Mouse (Mus musculus) liver, embryonic 11.5 days (tissue): ENCODE measurements around the gene Ptprb. TPM values are rescaled to one million over a fixed set of nuclear protein-coding genes. Genes with fewer than 3 reads are reported as not detected.

Experiments
- ATAC-seq: fragments of 200-750 bp; cut with Nextera tagmentation; replicated peaks from 2 replicates; pipeline ENCODE4 v1.8.0; 2017; ENCODE audit warnings: moderate number of reproducible peaks, mild to moderate bottlenecking, moderate TSS enrichment, moderate library complexity; ENCODE audit not compliant: low FRiP score
- DNase-seq: peaks from one replicate; pipeline ENCODE4 v3.0.0-alpha.2; 2017; ENCODE audit warnings: low spot score
- H3K27ac ChIP-seq: fragments of 300-500 bp; sonication (generic); 2 replicates; pipeline ENCODE4 v1.5.1; 2014; ENCODE audit warnings: mild to moderate bottlenecking, low read depth, low read length, control low read depth
- H3K27me3 ChIP-seq: fragments of 300-500 bp; sonication (generic); replicated peaks from 2 replicates; pipeline ENCODE4 v1.6.1; 2014; ENCODE audit warnings: low read length, mixed read lengths; ENCODE audit not compliant: control insufficient read depth, insufficient read depth
- H3K36me3 ChIP-seq: fragments of 300-500 bp; sonication (generic); 2 replicates; pipeline ENCODE4 v1.6.1; 2014; ENCODE audit warnings: mild to moderate bottlenecking, low read length, moderate library complexity, mixed read lengths; ENCODE audit not compliant: control insufficient read depth, insufficient read depth
- H3K4me1 ChIP-seq: fragments of 300-500 bp; sonication (generic); replicated peaks from 2 replicates; pipeline ENCODE4 v1.6.1; 2014; ENCODE audit warnings: low read length, mixed read lengths; ENCODE audit not compliant: control insufficient read depth, insufficient read depth
- H3K4me2 ChIP-seq: fragments of 300-500 bp; sonication (generic); 2 replicates; pipeline ENCODE4 v1.6.1; 2014; ENCODE audit warnings: mild to moderate bottlenecking, control low read depth, moderate library complexity
- H3K4me3 ChIP-seq: fragments of 300-500 bp; sonication (generic); 2 replicates; pipeline ENCODE4 v1.5.1; 2014; ENCODE audit warnings: low read depth, low read length, control low read depth
- H3K9ac ChIP-seq: fragments of 300-500 bp; sonication (generic); 2 replicates; pipeline ENCODE4 v1.6.1; 2014; ENCODE audit warnings: low read depth, low read length, control low read depth
- H3K9me3 ChIP-seq: fragments of 300-500 bp; sonication (generic); 2 replicates; pipeline ENCODE4 v1.6.1; 2016; ENCODE audit warnings: low read length, inconsistent platforms, mixed read lengths; ENCODE audit not compliant: control insufficient read depth
- WGBS: fragments of 180-500 bp; shearing (Covaris S2); extraction: QIAGEN DNeasy Blood & Tissue Kit; methylation state at CpG from one replicate; pipeline ENCODE4 v1.1.7; 2014; 5-methylcytosine and 5-hydroxymethylcytosine counted together
- polyA plus RNA-seq: library from polyadenylated mRNA; unstranded; fragments of >200 nt; fragmentation: Nextera tagmentation; extraction: Ambion mirVana; gene quantifications from 2 replicates; pipeline ENCODE4 v1.2.1, GENCODE M21; 2014

The Ptprb gene
- polyA plus RNA-seq, 1 experiment from 2014 or later = 2.7 TPM

DNA sequence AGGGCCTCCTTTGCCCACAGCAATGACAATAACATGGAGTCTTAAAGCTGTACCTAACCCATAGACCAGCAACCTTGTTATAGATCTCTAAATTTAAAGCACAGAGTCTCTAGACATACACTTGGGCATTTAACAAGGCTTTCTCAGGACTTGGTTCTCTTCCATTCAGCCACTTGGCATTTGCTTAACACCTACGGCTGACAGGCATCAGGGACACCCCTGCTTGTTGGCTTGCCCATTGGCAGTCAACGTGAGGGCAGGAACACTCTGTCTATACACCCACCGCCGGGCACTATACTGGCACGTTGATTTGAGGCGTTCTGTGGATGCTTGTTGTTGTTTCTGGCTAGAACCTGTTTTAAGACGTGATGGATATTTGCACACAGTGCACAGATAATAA lies 157.1 kb downstream of the Ptprb start:
- no peak overlapping the region for H3K4me3 ChIP-seq
- no peaks in the 10 kb centered on the region for H3K9me3 ChIP-seq
- H3K36me3 ChIP-seq = no peaks in the 10 kb centered on the region
- H3K4me2 ChIP-seq = no peak overlapping the region
- ATAC-seq = no peak
- no peak overlapping the region for H3K27ac ChIP-seq
- no peaks in the 10 kb centered on the region for H3K27me3 ChIP-seq
- DNase-seq = no peak
- no peaks in the 10 kb centered on the region for H3K4me1 ChIP-seq
- 82% methylated on average over 7 of the region's 7 CpGs for WGBS
- H3K9ac ChIP-seq = no peak overlapping the region

- no peak overlapping the region for H3K27ac ChIP-seq
- ATAC-seq = no peak
- DNase-seq = no peak
- no peak overlapping the region for H3K4me2 ChIP-seq
- H3K4me1 ChIP-seq = no peaks in the 10 kb centered on the region
- peaks cover 6% of the 10 kb centered on the region; the same call in 1 of the 2 replicates for H3K9me3 ChIP-seq
- WGBS = 85% methylated on average over 12 of the region's 12 CpGs
- H3K36me3 ChIP-seq = no peaks in the 10 kb centered on the region
- no peaks in the 10 kb centered on the region for H3K27me3 ChIP-seq
- H3K9ac ChIP-seq = no peak overlapping the region
- H3K4me3 ChIP-seq = no peak overlapping the region
Observed at GRCm38 (mm10) chr10:116435455-116435854, 160.1 kb downstream of the Ptprb start.

Other genes starting within 250 kb of the Ptprb start
- gene 4933416C03Rik, start 161.6 kb upstream of the Ptprb start, polyA plus RNA-seq = not detected in 2 replicates
- gene Kcnmb4, start 198.4 kb downstream of the Ptprb start, polyA plus RNA-seq = 1.8 and 2.7 TPM in 2 replicates